Mouse (Mus musculus) stomach, embryonic 14.5 days (tissue): ENCODE results near the gene Fam107b. TPM values are rescaled to one million over a fixed set of nuclear protein-coding genes. Genes with fewer than 3 reads are reported as not detected.
A peak's percentile ranks its signal among the peaks of the same experiment; 100 is the strongest.

Experiments
- ATAC-seq: fragments of 200-750 bp; cut with Nextera tagmentation; 2 replicates; pipeline ENCODE4 v1.8.0; 2017; ENCODE audit warnings: low read depth, moderate TSS enrichment; ENCODE audit not compliant: insufficient number of reproducible peaks, insufficient read depth, low FRiP score
- H3K27ac ChIP-seq: fragments of 300-500 bp; sonication (generic); 2 replicates; pipeline ENCODE4 v1.5.1; 2014; ENCODE audit warnings: mild to moderate bottlenecking, low read length, moderate library complexity, mixed read lengths
- H3K27me3 ChIP-seq: fragments of 300-500 bp; sonication (generic); 2 replicates; pipeline ENCODE4 v1.6.1; 2014; ENCODE audit warnings: low read length, control low read depth, mixed read lengths; ENCODE audit not compliant: control insufficient read depth, insufficient read depth
- H3K36me3 ChIP-seq: fragments of 300-500 bp; sonication (generic); 2 replicates; pipeline ENCODE4 v1.6.1; 2014; ENCODE audit warnings: mild to moderate bottlenecking, control low read depth, low read length, moderate library complexity, mixed read lengths; ENCODE audit not compliant: control insufficient read depth, insufficient read depth
- H3K4me1 ChIP-seq: fragments of 300-500 bp; sonication (generic); 2 replicates; pipeline ENCODE4 v1.6.1; 2014; ENCODE audit warnings: low read length, control low read depth, mixed read lengths; ENCODE audit not compliant: control insufficient read depth, insufficient read depth
- H3K4me2 ChIP-seq: fragments of 300-500 bp; sonication (generic); replicated peaks from 2 replicates; pipeline ENCODE4 v1.6.1; 2014; ENCODE audit warnings: low read depth, low read length, control low read depth
- H3K4me3 ChIP-seq: fragments of 300-500 bp; sonication (generic); 2 replicates; pipeline ENCODE4 v1.5.1; 2014; ENCODE audit warnings: low read depth, low read length, control low read depth
- H3K9ac ChIP-seq: fragments of 300-500 bp; sonication (generic); replicated peaks from 2 replicates; pipeline ENCODE4 v1.6.1; 2014; ENCODE audit warnings: low read depth, mild to moderate bottlenecking, control low read depth, low read length, moderate library complexity, mixed read lengths
- H3K9me3 ChIP-seq: fragments of 300-500 bp; sonication (generic); 2 replicates; pipeline ENCODE4 v1.6.1; 2016; ENCODE audit warnings: low read depth, low read length, control low read depth; ENCODE audit not compliant: control insufficient read depth
- WGBS: fragments of 180-500 bp; shearing (Covaris S2); extraction: QIAGEN DNeasy Blood & Tissue Kit; methylation state at CpG from one replicate; pipeline ENCODE4 v1.1.7; 2014; 5-methylcytosine and 5-hydroxymethylcytosine counted together
- polyA plus RNA-seq: library from polyadenylated mRNA; unstranded; fragments of >200 nt; fragmentation: Nextera tagmentation; extraction: Ambion mirVana; gene quantifications from 2 replicates; pipeline ENCODE4 v1.2.1, GENCODE M21; 2014

The Fam107b gene
- polyA plus RNA-seq, result 55.4 and 59.2 TPM in 2 replicates

DNA sequence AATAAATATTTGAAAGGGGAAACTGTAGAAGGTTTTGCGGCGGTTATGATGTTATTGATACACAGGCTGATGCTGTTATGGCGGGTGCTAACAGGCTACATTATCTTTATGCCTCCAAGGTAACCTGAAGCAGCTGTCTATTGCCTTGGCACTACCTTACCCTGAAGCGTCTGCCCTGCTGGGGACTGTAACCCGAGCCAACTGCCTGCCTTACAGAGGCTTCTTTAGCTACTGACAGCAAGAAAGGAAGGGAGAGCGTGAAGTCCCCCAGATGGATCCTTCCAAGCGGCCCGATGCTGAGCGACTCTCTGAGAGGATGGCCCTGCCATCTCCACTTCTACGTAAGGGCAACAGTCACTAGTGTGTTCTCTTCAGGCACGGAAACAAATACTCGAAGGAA, at the start of gene Fam107b:
Gene Fam107b (plus strand): TSS at position 303 of the 400 bp plus-strand sequence.
- Histone ChIP-seq H3K4me3 (no peak within 1 kb of the TSS), H3K27ac (no peak within 1 kb of the TSS), H3K9ac (no peak within 1 kb of the TSS), H3K36me3 (no peaks in the 10 kb centered on the region), H3K9me3 (no peaks in the 10 kb centered on the region), H3K27me3 (no peaks in the 10 kb centered on the region), H3K4me2 (no peak within 1 kb of the TSS), H3K4me1 (no peaks in the 10 kb centered on the region)
- WGBS, result 68% methylated on average over 12 of the region's 12 CpGs
- no peak for ATAC-seq

DNA sequence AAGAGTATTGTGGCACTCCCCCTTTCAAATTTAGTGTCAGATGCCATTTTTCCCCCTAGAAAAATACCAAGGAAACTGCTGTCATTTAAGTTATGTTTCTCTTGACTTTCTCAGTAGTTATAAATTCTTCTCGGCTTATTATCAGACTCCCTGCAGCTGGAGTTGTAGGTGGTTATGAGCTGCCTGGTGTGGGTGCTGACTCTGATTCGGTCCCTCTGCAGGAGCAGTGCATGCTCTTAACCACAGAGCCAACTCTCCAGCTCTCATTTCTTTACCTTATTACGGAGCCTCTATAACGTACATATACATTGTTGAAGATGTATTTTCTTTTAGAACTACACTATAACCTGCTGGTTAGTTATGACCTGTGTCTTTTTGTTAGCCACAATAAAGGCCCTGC, 47.7 kb upstream of the Fam107b start:
- no peak for ATAC-seq
- WGBS, result 80% methylated on average over 4 of the region's 4 CpGs
- Histone ChIP-seq H3K4me2 (no peak overlapping the region), H3K4me1 (no peaks in the 10 kb centered on the region), H3K4me3 (no peak overlapping the region), H3K36me3 (no peaks in the 10 kb centered on the region), H3K9me3 (no peaks in the 10 kb centered on the region), H3K27ac (no peak overlapping the region), H3K27me3 (no peaks in the 10 kb centered on the region), H3K9ac (no peak overlapping the region)

DNA sequence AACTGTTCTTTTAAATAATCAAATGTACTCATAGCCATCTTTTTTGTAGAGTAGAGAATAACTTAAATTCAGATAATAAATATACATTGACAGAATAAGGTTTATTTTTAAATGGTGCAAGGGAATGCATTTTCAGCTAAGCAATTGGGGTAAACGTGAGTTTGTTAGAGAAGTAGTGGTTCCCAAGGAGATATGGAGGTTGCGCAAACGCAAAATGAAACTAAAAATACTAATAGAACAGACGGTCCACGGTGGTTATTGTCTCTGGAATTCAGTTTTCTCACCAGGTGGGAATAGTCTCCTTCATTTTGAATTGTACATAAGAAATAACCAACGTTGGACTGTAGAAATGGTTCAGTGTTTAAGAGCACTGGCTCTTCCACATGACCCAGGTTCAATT, 44.0 kb upstream of the Fam107b start:
- Histone ChIP-seq H3K4me3 (no peak overlapping the region), H3K9me3 (no peaks in the 10 kb centered on the region), H3K9ac (no peak overlapping the region), H3K27me3 (no peaks in the 10 kb centered on the region), H3K4me2 (no peak overlapping the region), H3K4me1 (no peaks in the 10 kb centered on the region), H3K27ac (no peak overlapping the region), H3K36me3 (no peaks in the 10 kb centered on the region)
- no peak for ATAC-seq
- 79% methylated on average over 6 of the region's 6 CpGs for WGBS

GRCm38 (mm10) chr2:3541307-3542079, 28.8 kb upstream of the Fam107b start:
- Histone ChIP-seq H3K9me3 (no peaks in the 10 kb centered on the region), H3K4me3 (no peak overlapping the region), H3K9ac (no peak overlapping the region), H3K4me1 (peaks cover 3% of the 10 kb centered on the region; the same call in 1 of the 2 replicates), H3K27me3 (no peaks in the 10 kb centered on the region), H3K27ac (peak overlapping the region; percentile 34; the same call in 1 of the 2 replicates), H3K36me3 (no peaks in the 10 kb centered on the region), H3K4me2 (no peak overlapping the region)
- no peak; the same call in 1 of the 2 replicates for ATAC-seq
- 47% methylated on average over 9 of the region's 9 CpGs for WGBS

GRCm38 (mm10) chr2:3546055-3546454, 24.2 kb upstream of the Fam107b start:
- no peak for ATAC-seq
- 56% methylated on average over 2 of the region's 2 CpGs for WGBS
- no peaks in the 10 kb centered on the region for H3K9me3 ChIP-seq
- H3K36me3 ChIP-seq, result no peaks in the 10 kb centered on the region
- no peak overlapping the region for H3K4me2 ChIP-seq
- no peak overlapping the region for H3K27ac ChIP-seq
- no peak overlapping the region for H3K9ac ChIP-seq
- no peak overlapping the region for H3K4me3 ChIP-seq
- no peaks in the 10 kb centered on the region for H3K27me3 ChIP-seq
- H3K4me1 ChIP-seq, result peaks cover 3% of the 10 kb centered on the region; the same call in 1 of the 2 replicates

GRCm38 (mm10) chr2:3546588-3546987, 23.7 kb upstream of the Fam107b start:
- no peak overlapping the region for H3K4me3 ChIP-seq
- H3K4me2 ChIP-seq, result no peak overlapping the region
- no peaks in the 10 kb centered on the region for H3K9me3 ChIP-seq
- H3K27ac ChIP-seq, result no peak overlapping the region
- no peak overlapping the region for H3K9ac ChIP-seq
- H3K4me1 ChIP-seq, result peaks cover 3% of the 10 kb centered on the region; the same call in 1 of the 2 replicates
- no peaks in the 10 kb centered on the region for H3K27me3 ChIP-seq
- 3% methylated on average over 4 of the region's 4 CpGs for WGBS
- H3K36me3 ChIP-seq, result no peaks in the 10 kb centered on the region
- ATAC-seq, result no peak

DNA sequence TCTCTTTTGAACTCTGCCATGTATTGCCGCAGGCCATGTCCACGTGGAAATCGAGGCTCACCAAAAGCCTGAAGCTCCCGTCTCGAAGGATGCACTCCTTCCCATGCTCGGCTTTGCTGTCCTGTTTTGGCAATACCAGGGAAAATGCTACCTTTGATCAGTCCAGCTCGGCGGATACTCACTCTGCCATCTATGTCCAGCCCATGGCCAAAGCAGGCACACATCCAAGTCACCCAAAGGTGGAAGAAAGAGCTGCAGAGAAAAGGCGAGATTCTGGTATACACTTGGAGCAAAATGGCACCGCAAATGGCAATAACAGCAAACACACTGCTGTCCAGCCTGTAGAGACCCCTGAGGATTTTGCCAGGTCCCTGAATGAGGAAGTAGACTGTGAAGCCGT, 318 bp downstream of the Fam107b start:
- H3K4me1 ChIP-seq, result no peaks in the 10 kb centered on the region
- ATAC-seq, result no peak
- no peak overlapping the region for H3K27ac ChIP-seq
- no peaks in the 10 kb centered on the region for H3K27me3 ChIP-seq
- 79% methylated on average over 11 of the region's 11 CpGs for WGBS
- H3K36me3 ChIP-seq, result no peaks in the 10 kb centered on the region
- no peak overlapping the region for H3K4me3 ChIP-seq
- H3K4me2 ChIP-seq, result no peak overlapping the region
- H3K9ac ChIP-seq, result no peak overlapping the region
- H3K9me3 ChIP-seq, result no peaks in the 10 kb centered on the region

DNA sequence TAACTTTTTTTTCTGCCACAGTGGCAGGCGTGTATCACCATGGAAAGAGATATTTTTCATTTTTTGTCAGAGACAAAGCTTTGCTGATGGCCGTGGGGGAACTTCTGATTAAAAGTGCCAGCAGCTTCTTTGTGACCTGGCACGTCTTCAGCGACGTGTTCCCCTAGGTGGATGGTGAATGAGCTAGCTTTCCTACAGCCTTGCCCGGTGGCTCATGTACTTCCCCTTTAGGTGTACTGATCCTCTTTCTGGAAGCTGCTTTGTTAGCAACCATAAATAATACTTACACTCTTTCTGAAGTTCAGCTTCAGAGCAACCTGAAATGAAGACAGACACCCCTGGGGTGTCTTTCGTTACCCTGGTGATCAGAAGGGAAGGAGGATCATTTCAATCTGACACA, 3.6 kb downstream of the Fam107b start:
- no peak overlapping the region for H3K4me2 ChIP-seq
- H3K4me3 ChIP-seq, result no peak overlapping the region
- no peaks in the 10 kb centered on the region for H3K36me3 ChIP-seq
- H3K27me3 ChIP-seq, result no peaks in the 10 kb centered on the region
- no peak overlapping the region for H3K27ac ChIP-seq
- H3K9ac ChIP-seq, result no peak overlapping the region
- no peaks in the 10 kb centered on the region for H3K4me1 ChIP-seq
- ATAC-seq, result no peak
- no peaks in the 10 kb centered on the region for H3K9me3 ChIP-seq
- WGBS, result 76% methylated on average over 7 of the region's 7 CpGs

GRCm38 (mm10) chr2:3575140-3575539, 4.9 kb downstream of the Fam107b start:
- Histone ChIP-seq H3K4me3 (no peak overlapping the region), H3K27ac (no peak overlapping the region), H3K9ac (no peak overlapping the region), H3K27me3 (no peaks in the 10 kb centered on the region), H3K4me2 (no peak overlapping the region), H3K9me3 (no peaks in the 10 kb centered on the region), H3K36me3 (no peaks in the 10 kb centered on the region), H3K4me1 (no peaks in the 10 kb centered on the region)
- ATAC-seq, result no peak
- 87% methylated on average over 1 of the region's 1 CpGs for WGBS
